Mouse (Mus musculus) heart, embryonic 12.5 days (tissue): ENCODE measurements around the gene Lcn10. TPM values are rescaled to one million over a fixed set of nuclear protein-coding genes. Genes with fewer than 3 reads are reported as not detected.
"Not testable (repeated sequence)": the region's sequence is repeated elsewhere in the genome, so short reads cannot be mapped to it uniquely, and the experiment has no call there.

Source experiments
- ATAC-seq: fragments of 200-750 bp; cut with Nextera tagmentation; 2 replicates; pipeline ENCODE4 v1.8.0; 2017; ENCODE audit warnings: moderate TSS enrichment, moderate library complexity; ENCODE audit not compliant: insufficient number of reproducible peaks, low FRiP score
- H3K27ac ChIP-seq: fragments of 300-500 bp; sonication (generic); 2 replicates; pipeline ENCODE4 v1.5.1; 2016; ENCODE audit warnings: mild to moderate bottlenecking, moderate library complexity; ENCODE audit not compliant: poor library complexity, severe bottlenecking
- H3K27me3 ChIP-seq: fragments of 300-500 bp; sonication (generic); replicated peaks from 2 replicates; pipeline ENCODE4 v1.6.1; 2016; ENCODE audit warnings: mild to moderate bottlenecking, moderate library complexity
- H3K36me3 ChIP-seq: fragments of 300-500 bp; sonication (generic); 2 replicates; pipeline ENCODE4 v1.6.1; 2016; ENCODE audit warnings: mild to moderate bottlenecking, moderate library complexity
- H3K4me1 ChIP-seq: fragments of 300-500 bp; sonication (generic); replicated peaks from 2 replicates; pipeline ENCODE4 v1.6.1; 2016; ENCODE audit warnings: mild to moderate bottlenecking
- H3K4me2 ChIP-seq: fragments of 300-500 bp; sonication (generic); 2 replicates; pipeline ENCODE4 v1.6.1; 2016; ENCODE audit warnings: mild to moderate bottlenecking, moderate library complexity
- H3K4me3 ChIP-seq: fragments of 300-500 bp; sonication (generic); 2 replicates; pipeline ENCODE4 v1.5.1; 2016; ENCODE audit warnings: mild to moderate bottlenecking
- H3K9ac ChIP-seq: fragments of 300-500 bp; sonication (generic); 2 replicates; pipeline ENCODE4 v1.6.1; 2016; ENCODE audit warnings: mild to moderate bottlenecking, moderate library complexity
- H3K9me3 ChIP-seq: fragments of 300-500 bp; sonication (generic); replicated peaks from 2 replicates; pipeline ENCODE4 v1.6.1; 2016; ENCODE audit warnings: mild to moderate bottlenecking, moderate library complexity
- WGBS: fragments of 180-500 bp; shearing (Covaris S2); methylation state at CpG from one replicate; pipeline ENCODE4 v1.1.7; 2016; 5-methylcytosine and 5-hydroxymethylcytosine counted together
- polyA plus RNA-seq: library from polyadenylated mRNA; unstranded; fragments of >200 nt; fragmentation: Nextera tagmentation; extraction: Ambion mirVana; gene quantifications from 2 replicates; pipeline ENCODE4 v1.2.1, GENCODE M21; 2016

The Lcn10 gene
- polyA plus RNA-seq, 1 experiment from 2014 or later: not detected

DNA sequence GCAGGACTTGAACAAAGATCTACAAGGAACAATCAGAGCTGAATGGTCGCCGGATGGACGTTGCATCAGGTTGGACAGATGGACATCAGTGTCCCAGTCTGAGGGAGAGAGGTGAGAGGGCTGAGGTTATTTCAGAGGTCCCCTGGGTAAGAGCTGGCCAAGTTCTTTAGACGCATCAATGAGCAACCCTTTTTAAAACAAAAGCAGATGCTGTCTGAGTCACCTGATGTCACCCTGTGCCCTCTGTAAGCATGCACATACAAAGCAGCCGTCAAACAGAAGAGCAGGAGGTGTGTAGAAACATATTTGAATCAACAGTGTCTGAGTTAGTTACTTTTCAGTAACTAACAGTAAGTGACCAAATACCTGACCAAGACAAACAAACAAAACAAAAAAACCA lies 18.4 kb upstream of the Lcn10 start:
- Histone ChIP-seq H3K27me3 (no peaks in the 10 kb centered on the region), H3K27ac (no peak overlapping the region), H3K36me3 (no peaks in the 10 kb centered on the region), H3K4me2 (no peak overlapping the region), H3K4me1 (no peaks in the 10 kb centered on the region), H3K4me3 (no peak overlapping the region), H3K9me3 (no peaks in the 10 kb centered on the region), H3K9ac (no peak overlapping the region)
- ATAC-seq: no peak
- 80% methylated on average over 5 of the region's 5 CpGs for whole genome bisulfite sequencing

- H3K9me3 ChIP-seq: no peaks in the 10 kb centered on the region
- no peak overlapping the region for H3K4me3 ChIP-seq
- H3K4me1 ChIP-seq: no peaks in the 10 kb centered on the region
- H3K36me3 ChIP-seq: no peaks in the 10 kb centered on the region
- H3K27me3 ChIP-seq: no peaks in the 10 kb centered on the region
- ATAC-seq: no peak
- H3K27ac ChIP-seq: no peak overlapping the region
- H3K9ac ChIP-seq: no peak overlapping the region
- 53% methylated on average over 1 of the region's 1 CpGs for WGBS
- H3K4me2 ChIP-seq: no peak overlapping the region
Measured at GRCm38 (mm10) chr2:25666516-25666915, 16.0 kb upstream of the Lcn10 start.

GRCm38 (mm10) chr2:25676486-25676885 lies 6.0 kb upstream of the Lcn10 start, which contains the start of gene Lcn6:
Gene Lcn6 (plus strand): TSS chr2:25676786.
- no peak within 1 kb of the TSS for H3K27ac ChIP-seq
- no peak within 1 kb of the TSS for H3K9ac ChIP-seq
- 80% methylated on average over 3 of the region's 3 CpGs for WGBS
- ATAC-seq: no peak
- H3K36me3 ChIP-seq: no peaks in the 10 kb centered on the region
- no peaks in the 10 kb centered on the region; the same call in 1 of the 2 replicates for H3K27me3 ChIP-seq
- no peak within 1 kb of the TSS for H3K4me2 ChIP-seq
- no peak within 1 kb of the TSS for H3K4me3 ChIP-seq
- H3K9me3 ChIP-seq: no peaks in the 10 kb centered on the region
- H3K4me1 ChIP-seq: no peaks in the 10 kb centered on the region

DNA sequence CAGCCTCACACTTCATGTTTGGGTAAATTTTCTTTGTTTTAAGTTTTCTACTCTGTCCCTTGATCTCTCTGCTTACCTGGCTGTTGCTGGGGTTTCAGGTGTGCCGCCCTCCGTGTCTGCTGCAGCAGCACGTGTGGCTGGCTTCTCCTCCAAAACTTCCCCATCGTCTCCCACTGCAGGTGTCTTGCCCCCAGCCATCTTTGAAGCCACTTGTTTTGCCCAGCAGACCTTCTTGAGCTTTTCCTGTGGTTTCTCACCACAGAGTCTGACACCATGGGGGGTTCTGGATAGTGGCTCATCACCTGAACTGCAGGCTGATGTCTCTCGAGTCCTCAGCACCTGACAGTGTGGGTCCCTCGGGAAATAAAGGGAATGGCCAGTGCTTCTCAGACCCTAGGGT lies 3.0 kb upstream of the Lcn10 start:
- Histone ChIP-seq H3K27me3 (peaks cover 12% of the 10 kb centered on the region), H3K4me1 (no peaks in the 10 kb centered on the region), H3K27ac (no peak overlapping the region), H3K36me3 (no peaks in the 10 kb centered on the region), H3K9me3 (no peaks in the 10 kb centered on the region), H3K4me2 (no peak overlapping the region), H3K4me3 (no peak overlapping the region), H3K9ac (no peak overlapping the region)
- 69% methylated on average over 6 of the region's 6 CpGs for WGBS
- ATAC-seq: no peak

DNA sequence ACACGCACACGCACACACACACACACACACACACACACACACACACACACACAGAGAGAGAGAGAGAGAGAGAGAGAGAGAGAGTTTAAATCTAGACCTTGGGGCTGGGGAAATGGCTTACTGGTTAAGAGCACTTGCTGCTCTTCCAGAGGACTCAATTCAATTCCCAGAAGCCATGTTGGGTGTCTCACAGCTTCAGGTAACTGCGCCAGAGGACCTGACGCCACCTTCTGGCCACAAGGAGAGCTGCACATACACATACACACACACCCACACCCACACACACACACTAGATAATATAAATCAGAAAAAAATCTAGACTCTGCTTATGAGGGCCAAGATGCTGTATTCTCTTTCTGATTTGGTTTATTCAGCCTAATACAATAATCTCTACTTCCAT lies 4.4 kb downstream of the Lcn10 start:
- Histone ChIP-seq H3K27me3 (peaks cover 18% of the 10 kb centered on the region), H3K9ac (no peak overlapping the region), H3K27ac (no peak overlapping the region), H3K9me3 (no peaks in the 10 kb centered on the region), H3K4me2 (no peak overlapping the region), H3K4me1 (no peaks in the 10 kb centered on the region), H3K4me3 (no peak overlapping the region), H3K36me3 (no peaks in the 10 kb centered on the region)
- ATAC-seq: no peak
- 47% methylated on average over 3 of the region's 4 CpGs for WGBS

- no peak for ATAC-seq
- no peaks in the 10 kb centered on the region for H3K36me3 ChIP-seq
- H3K27me3 ChIP-seq: 0 out of 2 replicates have a peak, but pooled peaks cover 6% of the 10 kb centered on the region
- no peaks in the 10 kb centered on the region for H3K4me1 ChIP-seq
- H3K27ac ChIP-seq: no peak overlapping the region
- H3K9me3 ChIP-seq: no peaks in the 10 kb centered on the region
- H3K4me3 ChIP-seq: no peak overlapping the region
- H3K4me2 ChIP-seq: no peak overlapping the region
- H3K9ac ChIP-seq: no peak overlapping the region
Measured at GRCm38 (mm10) chr2:25694605-25695004, 12.1 kb downstream of the Lcn10 start.

DNA sequence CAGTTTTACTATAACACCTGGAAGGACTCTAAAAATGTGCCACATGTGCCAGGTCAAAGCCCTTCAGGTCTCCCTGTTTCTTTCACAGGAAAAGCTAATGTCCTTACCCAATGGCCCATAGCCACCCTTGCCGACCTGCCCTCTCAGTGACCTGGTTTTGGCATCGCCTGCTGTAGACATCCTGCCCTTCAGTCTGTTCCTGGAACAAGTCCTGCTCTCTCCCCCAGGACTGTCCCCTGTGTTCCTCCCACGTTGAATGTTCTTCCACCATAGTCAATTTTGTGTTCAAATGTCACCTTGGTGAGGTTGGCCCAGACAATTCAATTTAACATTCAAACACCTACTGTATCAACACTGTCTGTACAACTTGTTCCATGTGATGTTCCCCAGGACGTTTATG lies 14.4 kb downstream of the Lcn10 start:
- Histone ChIP-seq H3K4me2 (no peak overlapping the region), H3K9ac (no peak overlapping the region), H3K4me1 (no peaks in the 10 kb centered on the region), H3K36me3 (no peaks in the 10 kb centered on the region), H3K27me3 (0 out of 2 replicates have a peak, but pooled peaks cover 6% of the 10 kb centered on the region), H3K4me3 (no peak overlapping the region), H3K27ac (no peak overlapping the region), H3K9me3 (no peaks in the 10 kb centered on the region)
- ATAC-seq: no peak
- 59% methylated on average over 4 of the region's 4 CpGs for WGBS

GRCm38 (mm10) chr2:25698696-25699095 lies 16.2 kb downstream of the Lcn10 start:
- H3K9me3 ChIP-seq: no peaks in the 10 kb centered on the region
- WGBS: 80% methylated on average over 2 of the region's 2 CpGs
- H3K4me2 ChIP-seq: no peak overlapping the region
- H3K4me3 ChIP-seq: no peak overlapping the region
- H3K27me3 ChIP-seq: no peaks in the 10 kb centered on the region
- no peak overlapping the region for H3K27ac ChIP-seq
- no peaks in the 10 kb centered on the region for H3K36me3 ChIP-seq
- no peak for ATAC-seq
- H3K9ac ChIP-seq: no peak overlapping the region
- no peaks in the 10 kb centered on the region for H3K4me1 ChIP-seq

GRCm38 (mm10) chr2:25699743-25700142 lies 17.2 kb downstream of the Lcn10 start, which contains the start of gene Obp2a:
Gene Obp2a (plus strand): TSS chr2:25700043.
- not testable (repeated sequence) for H3K27me3 ChIP-seq, H3K4me3 ChIP-seq, H3K36me3 ChIP-seq, H3K4me1 ChIP-seq, ATAC-seq, H3K9me3 ChIP-seq, H3K4me2 ChIP-seq, H3K9ac ChIP-seq, H3K27ac ChIP-seq
- WGBS: 71% methylated on average over 3 of the region's 3 CpGs

DNA sequence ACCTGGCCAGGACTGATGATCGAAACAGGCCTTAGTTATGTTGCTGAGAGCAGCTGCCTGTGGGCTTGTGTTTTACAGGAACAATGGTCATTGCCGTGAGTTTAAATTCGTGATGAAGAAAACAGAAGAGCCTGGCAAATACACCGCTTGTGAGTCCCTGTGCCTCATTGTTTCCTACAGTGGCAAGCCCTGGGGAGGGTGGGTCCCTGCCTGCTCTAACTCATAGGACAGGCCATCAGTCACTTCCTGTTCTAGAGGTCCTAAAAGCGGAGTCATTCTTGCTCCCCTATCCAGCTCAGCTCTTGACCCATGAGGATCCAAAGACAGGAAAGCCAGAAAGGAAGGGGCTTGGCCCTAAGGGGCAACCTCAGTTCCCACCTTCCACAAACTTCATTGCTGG lies 18.5 kb downstream of the Lcn10 start:
- no peak for ATAC-seq
- WGBS: 68% methylated on average over 5 of the region's 5 CpGs

GRCm38 (mm10) chr2:25703706-25704105 lies 21.2 kb downstream of the Lcn10 start:
- Histone ChIP-seq H3K4me3 (no peak overlapping the region), H3K27me3 (no peaks in the 10 kb centered on the region), H3K4me2 (no peak overlapping the region), H3K4me1 (peaks cover 9% of the 10 kb centered on the region), H3K27ac (no peak overlapping the region), H3K9ac (no peak overlapping the region), H3K36me3 (no peaks in the 10 kb centered on the region), H3K9me3 (no peaks in the 10 kb centered on the region)
- no peak for ATAC-seq
- 42% methylated on average over 4 of the region's 4 CpGs for WGBS

More for the DNA sequence above, 18.5 kb downstream of the Lcn10 start:
- no peak overlapping the region for H3K4me3 ChIP-seq
- H3K9ac ChIP-seq: no peak overlapping the region
- H3K4me1 ChIP-seq: no peaks in the 10 kb centered on the region
- H3K27me3 ChIP-seq: no peaks in the 10 kb centered on the region
- H3K4me2 ChIP-seq: no peak overlapping the region
- H3K27ac ChIP-seq: no peak overlapping the region
- no peaks in the 10 kb centered on the region for H3K9me3 ChIP-seq
- H3K36me3 ChIP-seq: no peaks in the 10 kb centered on the region
